Mouse (Mus musculus) lung, postnatal 0 days (tissue): ENCODE data around the gene Draxin. TPM values are rescaled to one million over a fixed set of nuclear protein-coding genes. Genes with fewer than 3 reads are reported as not detected.

Experiments used
- ATAC-seq: fragments of 200-750 bp; cut with Nextera tagmentation; 2 replicates; pipeline ENCODE4 v1.8.0; 2017; ENCODE audit warnings: moderate library complexity
- DNase-seq: peaks from one replicate; pipeline ENCODE4 v3.0.0-alpha.2; 2016; ENCODE audit warnings: low spot score
- H3K27ac ChIP-seq: fragments of 300-500 bp; sonication (generic); 2 replicates; pipeline ENCODE4 v1.5.1; 2014; ENCODE audit warnings: antibody characterized with exemption, mild to moderate bottlenecking, low read length, mixed read lengths
- H3K27me3 ChIP-seq: fragments of 300-500 bp; sonication (generic); replicated peaks from 2 replicates; pipeline ENCODE4 v1.6.1; 2014; ENCODE audit warnings: low read length, mixed read lengths; ENCODE audit not compliant: insufficient read depth
- H3K36me3 ChIP-seq: fragments of 300-500 bp; sonication (generic); 2 replicates; pipeline ENCODE4 v1.6.1; 2014; ENCODE audit warnings: low read length, mixed read lengths; ENCODE audit not compliant: insufficient read depth
- H3K4me1 ChIP-seq: fragments of 300-500 bp; sonication (generic); 2 replicates; pipeline ENCODE4 v1.6.1; 2014; ENCODE audit warnings: antibody characterized with exemption, low read depth, low read length, mixed read lengths; ENCODE audit not compliant: insufficient read depth
- H3K4me2 ChIP-seq: fragments of 300-500 bp; sonication (generic); replicated peaks from 2 replicates; pipeline ENCODE4 v1.6.1; 2014; ENCODE audit warnings: low read depth, mild to moderate bottlenecking, low read length, moderate library complexity, mixed read lengths
- H3K4me3 ChIP-seq: fragments of 300-500 bp; sonication (generic); 2 replicates; pipeline ENCODE4 v1.5.1; 2014; ENCODE audit warnings: low read depth, low read length
- H3K9ac ChIP-seq: fragments of 300-500 bp; sonication (generic); replicated peaks from 2 replicates; pipeline ENCODE4 v1.6.1; 2014; ENCODE audit warnings: low read depth, mild to moderate bottlenecking
- H3K9me3 ChIP-seq: fragments of 300-500 bp; sonication (generic); 2 replicates; pipeline ENCODE4 v1.6.1; 2016; ENCODE audit warnings: low read length, mixed read lengths
- CTCF ChIP-seq: IDR thresholded peaks from 2 replicates; pipeline ENCODE4 v1.5.1; 2016; ENCODE audit warnings: antibody characterized with exemption, mild to moderate bottlenecking
- EP300 ChIP-seq: IDR thresholded peaks from 2 replicates; pipeline ENCODE4 v1.6.1; 2016; ENCODE audit warnings: antibody characterized with exemption, mild to moderate bottlenecking, control low read depth
- WGBS: fragments of 180-500 bp; shearing (Covaris S2); extraction: QIAGEN DNeasy Blood & Tissue Kit; methylation state at CpG from one replicate; pipeline ENCODE4 v1.1.7; 2014; 5-methylcytosine and 5-hydroxymethylcytosine counted together
- polyA plus RNA-seq: library from polyadenylated mRNA; unstranded; fragments of >200 nt; fragmentation: Nextera tagmentation; extraction: Ambion mirVana; gene quantifications from 2 replicates; pipeline ENCODE4 v1.2.1, GENCODE M21; 2015

The Draxin gene
- polyA plus RNA-seq, 1 experiment from 2014 or later: 0.06 TPM

- ATAC-seq (no peak), DNase-seq (no peak)
- no peak overlapping the region for H3K4me3 ChIP-seq
- H3K27ac ChIP-seq: no peak overlapping the region
- H3K27me3 ChIP-seq: no peaks in the 10 kb centered on the region
- TF ChIP-seq CTCF (no peak), EP300 (no peak)
- WGBS: 81% methylated on average over 8 of the region's 8 CpGs
- no peak overlapping the region for H3K4me2 ChIP-seq
- no peak overlapping the region for H3K9ac ChIP-seq
- no peaks in the 10 kb centered on the region for H3K4me1 ChIP-seq
- H3K36me3 ChIP-seq: no peaks in the 10 kb centered on the region
- H3K9me3 ChIP-seq: no peaks in the 10 kb centered on the region
Measured at GRCm38 (mm10) chr4:148067346-148067745, 63.2 kb downstream of the Draxin start.

GRCm38 (mm10) chr4:148066401-148066744, 64.1 kb downstream of the Draxin start:
- Histone ChIP-seq H3K4me1 (no peaks in the 10 kb centered on the region), H3K36me3 (no peaks in the 10 kb centered on the region), H3K27me3 (no peaks in the 10 kb centered on the region), H3K4me2 (no peak overlapping the region), H3K4me3 (no peak overlapping the region), H3K9ac (no peak overlapping the region), H3K27ac (no peak overlapping the region), H3K9me3 (no peaks in the 10 kb centered on the region)
- no peak for DNase-seq
- WGBS: 48% methylated on average over 9 of the region's 9 CpGs
- peak; percentile 42 for ATAC-seq
- TF ChIP-seq EP300: no peak
- TF ChIP-seq CTCF: no peak

GRCm38 (mm10) chr4:148065702-148066400, 64.6 kb downstream of the Draxin start:
- no peaks in the 10 kb centered on the region for H3K9me3 ChIP-seq
- H3K4me2 ChIP-seq: no peak overlapping the region
- H3K27me3 ChIP-seq: no peaks in the 10 kb centered on the region
- no peaks in the 10 kb centered on the region for H3K36me3 ChIP-seq
- DNase-seq (peak; percentile 57), ATAC-seq (0 out of 2 replicates have a peak, but pooled peaks have one; percentile 39)
- no peak overlapping the region for H3K4me3 ChIP-seq
- no peaks in the 10 kb centered on the region for H3K4me1 ChIP-seq
- H3K27ac ChIP-seq: no peak overlapping the region
- TF ChIP-seq EP300 (no peak), CTCF (peak; percentile 46)
- 37% methylated on average over 6 of the region's 6 CpGs for WGBS
- H3K9ac ChIP-seq: no peak overlapping the region

- no peak for TF ChIP-seq EP300
- TF ChIP-seq CTCF: no peak
- DNase-seq (no peak), ATAC-seq (no peak)
- Histone ChIP-seq H3K27me3 (no peaks in the 10 kb centered on the region), H3K4me3 (no peak overlapping the region), H3K36me3 (peaks cover 10% of the 10 kb centered on the region), H3K4me2 (no peak overlapping the region), H3K9ac (no peak overlapping the region), H3K27ac (no peak overlapping the region), H3K4me1 (peaks cover 4% of the 10 kb centered on the region; the same call in 1 of the 2 replicates), H3K9me3 (no peaks in the 10 kb centered on the region)
- 86% methylated on average over 9 of the region's 9 CpGs for WGBS
Measured at GRCm38 (mm10) chr4:148061086-148061480, 69.4 kb downstream of the Draxin start.

GRCm38 (mm10) chr4:148060120-148061085, 70.1 kb downstream of the Draxin start:
- TF ChIP-seq CTCF: peak; percentile 84
- no peak for TF ChIP-seq EP300
- 36% methylated on average over 13 of the region's 13 CpGs for WGBS
- DNase-seq: peak; percentile 76
- Histone ChIP-seq H3K27ac (no peak overlapping the region), H3K36me3 (peaks cover 17% of the 10 kb centered on the region), H3K4me1 (peaks cover 4% of the 10 kb centered on the region; the same call in 1 of the 2 replicates), H3K4me2 (no peak overlapping the region; the same call in 1 of the 2 replicates), H3K9me3 (no peaks in the 10 kb centered on the region), H3K9ac (no peak overlapping the region), H3K4me3 (no peak overlapping the region), H3K27me3 (no peaks in the 10 kb centered on the region)
- ATAC-seq: peak; percentile 81

GRCm38 (mm10) chr4:148058993-148059392, 71.5 kb downstream of the Draxin start:
- TF ChIP-seq EP300 (no peak), CTCF (no peak)
- Histone ChIP-seq H3K9ac (no peak overlapping the region), H3K4me1 (peaks cover 4% of the 10 kb centered on the region; the same call in 1 of the 2 replicates), H3K9me3 (no peaks in the 10 kb centered on the region), H3K4me3 (no peak overlapping the region), H3K27me3 (no peaks in the 10 kb centered on the region), H3K4me2 (no peak overlapping the region), H3K27ac (no peak overlapping the region), H3K36me3 (peaks cover 24% of the 10 kb centered on the region)
- ATAC-seq: no peak
- DNase-seq: no peak
- 90% methylated on average over 6 of the region's 6 CpGs for WGBS
